Mouse (Mus musculus) neural tube, embryonic 15.5 days (tissue): ENCODE results near the gene Blmh. TPM values are rescaled to one million over a fixed set of nuclear protein-coding genes. Genes with fewer than 3 reads are reported as not detected.
"Not testable (repeated sequence)": the region's sequence is repeated elsewhere in the genome, so short reads cannot be mapped to it uniquely, and the experiment has no call there.

Experiments
- ATAC-seq: fragments of 200-750 bp; cut with Nextera tagmentation; 2 replicates; pipeline ENCODE4 v1.8.0; 2017; ENCODE audit warnings: mild to moderate bottlenecking, moderate TSS enrichment, moderate library complexity; ENCODE audit not compliant: low FRiP score
- H3K27ac ChIP-seq: fragments of 300-500 bp; sonication (generic); replicated peaks from 2 replicates; pipeline ENCODE4 v1.5.1; 2015; ENCODE audit warnings: mild to moderate bottlenecking, inconsistent platforms
- H3K27me3 ChIP-seq: fragments of 300-500 bp; sonication (generic); replicated peaks from 2 replicates; pipeline ENCODE4 v1.6.1; 2015; ENCODE audit warnings: inconsistent platforms
- H3K36me3 ChIP-seq: fragments of 300-500 bp; sonication (generic); 2 replicates; pipeline ENCODE4 v1.6.1; 2015; ENCODE audit warnings: inconsistent platforms
- H3K4me1 ChIP-seq: fragments of 300-500 bp; sonication (generic); 2 replicates; pipeline ENCODE4 v1.6.1; 2015; ENCODE audit warnings: inconsistent platforms
- H3K4me2 ChIP-seq: fragments of 300-500 bp; sonication (generic); 2 replicates; pipeline ENCODE4 v1.6.1; 2015; ENCODE audit warnings: inconsistent platforms, mild to moderate bottlenecking, moderate library complexity
- H3K4me3 ChIP-seq: fragments of 300-500 bp; sonication (generic); replicated peaks from 2 replicates; pipeline ENCODE4 v1.5.1; 2015; ENCODE audit warnings: mild to moderate bottlenecking, inconsistent platforms
- H3K9ac ChIP-seq: fragments of 300-500 bp; sonication (generic); replicated peaks from 2 replicates; pipeline ENCODE4 v1.6.1; 2015; ENCODE audit warnings: mild to moderate bottlenecking, inconsistent platforms
- H3K9me3 ChIP-seq: fragments of 300-500 bp; sonication (generic); replicated peaks from 2 replicates; pipeline ENCODE4 v1.6.1; 2016; ENCODE audit warnings: inconsistent platforms
- WGBS: fragments of 180-500 bp; shearing (Covaris S2); methylation state at CpG from one replicate; pipeline ENCODE4 v1.1.7; 2015; ENCODE audit warnings: mixed read lengths; 5-methylcytosine and 5-hydroxymethylcytosine counted together
- polyA plus RNA-seq: library from polyadenylated mRNA; unstranded; fragments of >200 nt; fragmentation: Nextera tagmentation; extraction: Ambion mirVana; gene quantifications from 2 replicates; pipeline ENCODE4 v1.2.1, GENCODE M21; 2015

Blmh gene
- polyA plus RNA-seq, 1 experiment from 2014 or later, result 133 TPM

GRCm38 (mm10) chr11:76928586-76928985 lies 4.0 kb downstream of the Blmh start:
- not testable (repeated sequence) for H3K36me3 ChIP-seq, H3K4me1 ChIP-seq, H3K9me3 ChIP-seq, H3K9ac ChIP-seq, ATAC-seq, H3K27ac ChIP-seq, H3K27me3 ChIP-seq, H3K4me3 ChIP-seq, H3K4me2 ChIP-seq
- 92% methylated on average over 8 of the region's 8 CpGs for WGBS

GRCm38 (mm10) chr11:76933209-76933608 lies 8.6 kb downstream of the Blmh start:
- H3K27me3 ChIP-seq, result no peaks in the 10 kb centered on the region
- no peak for ATAC-seq
- WGBS, result 75% methylated on average over 3 of the region's 3 CpGs
- H3K36me3 ChIP-seq, result no peaks in the 10 kb centered on the region
- H3K27ac ChIP-seq, result no peak overlapping the region
- no peak overlapping the region for H3K4me3 ChIP-seq
- H3K9me3 ChIP-seq, result no peaks in the 10 kb centered on the region
- no peak overlapping the region for H3K4me2 ChIP-seq
- no peak overlapping the region for H3K9ac ChIP-seq
- H3K4me1 ChIP-seq, result no peaks in the 10 kb centered on the region

GRCm38 (mm10) chr11:76936578-76936977 lies 12.0 kb downstream of the Blmh start:
- H3K4me3 ChIP-seq, result no peak overlapping the region
- H3K9ac ChIP-seq, result no peak overlapping the region
- H3K27ac ChIP-seq, result no peak overlapping the region
- no peaks in the 10 kb centered on the region for H3K9me3 ChIP-seq
- H3K4me2 ChIP-seq, result no peak overlapping the region
- no peaks in the 10 kb centered on the region for H3K36me3 ChIP-seq
- 78% methylated on average over 5 of the region's 5 CpGs for WGBS
- no peaks in the 10 kb centered on the region for H3K4me1 ChIP-seq
- no peaks in the 10 kb centered on the region for H3K27me3 ChIP-seq
- no peak for ATAC-seq

GRCm38 (mm10) chr11:76944839-76945238 lies 20.2 kb downstream of the Blmh start:
- H3K27me3 ChIP-seq, result no peaks in the 10 kb centered on the region
- 0 out of 2 replicates have a peak, but pooled peaks cover 8% of the 10 kb centered on the region for H3K36me3 ChIP-seq
- H3K4me2 ChIP-seq, result peak overlapping the region; percentile 82
- no peak for ATAC-seq
- peak overlapping the region; percentile 86 for H3K27ac ChIP-seq
- H3K4me3 ChIP-seq, result peak overlapping the region; percentile 73
- H3K9ac ChIP-seq, result peak overlapping the region; percentile 87; the same call in 1 of the 2 replicates
- H3K9me3 ChIP-seq, result no peaks in the 10 kb centered on the region
- 71% methylated on average over 6 of the region's 6 CpGs for WGBS
- peaks cover 21% of the 10 kb centered on the region for H3K4me1 ChIP-seq

GRCm38 (mm10) chr11:76945386-76946202 lies 21.0 kb downstream of the Blmh start:
- peak overlapping the region; percentile 87 for H3K9ac ChIP-seq
- ATAC-seq, result peak; percentile 94
- no peaks in the 10 kb centered on the region for H3K27me3 ChIP-seq
- H3K4me3 ChIP-seq, result peak overlapping the region; percentile 73
- H3K27ac ChIP-seq, result peak overlapping the region; percentile 86
- 0% methylated on average over 58 of the region's 58 CpGs for WGBS
- no peaks in the 10 kb centered on the region for H3K9me3 ChIP-seq
- H3K36me3 ChIP-seq, result 0 out of 2 replicates have a peak, but pooled peaks cover 8% of the 10 kb centered on the region
- peak overlapping the region; percentile 82 for H3K4me2 ChIP-seq
- peaks cover 21% of the 10 kb centered on the region for H3K4me1 ChIP-seq

- Histone ChIP-seq H3K27me3 (no peaks in the 10 kb centered on the region), H3K4me1 (peaks cover 21% of the 10 kb centered on the region), H3K9ac (peak overlapping the region; percentile 87), H3K27ac (no peak overlapping the region), H3K9me3 (no peaks in the 10 kb centered on the region), H3K36me3 (peaks cover 13% of the 10 kb centered on the region), H3K4me3 (peak overlapping the region; percentile 73), H3K4me2 (peak overlapping the region; percentile 82)
- 2% methylated on average over 8 of the region's 8 CpGs for WGBS
- ATAC-seq, result no peak
Measured at GRCm38 (mm10) chr11:76946203-76946585, 21.6 kb downstream of the Blmh start.

- no peaks in the 10 kb centered on the region for H3K4me1 ChIP-seq
- 94% methylated on average over 2 of the region's 2 CpGs for WGBS
- ATAC-seq, result no peak
- no peak overlapping the region for H3K9ac ChIP-seq
- peaks cover 65% of the 10 kb centered on the region for H3K36me3 ChIP-seq
- no peak overlapping the region for H3K27ac ChIP-seq
- no peaks in the 10 kb centered on the region for H3K9me3 ChIP-seq
- no peaks in the 10 kb centered on the region for H3K27me3 ChIP-seq
- H3K4me3 ChIP-seq, result no peak overlapping the region
- no peak overlapping the region for H3K4me2 ChIP-seq
Measured at GRCm38 (mm10) chr11:76953536-76953935, 28.9 kb downstream of the Blmh start.

- no peak for ATAC-seq
- no peaks in the 10 kb centered on the region for H3K9me3 ChIP-seq
- 96% methylated on average over 3 of the region's 3 CpGs for WGBS
- no peaks in the 10 kb centered on the region for H3K4me1 ChIP-seq
- no peak overlapping the region for H3K27ac ChIP-seq
- H3K4me2 ChIP-seq, result no peak overlapping the region
- no peak overlapping the region for H3K4me3 ChIP-seq
- peaks cover 83% of the 10 kb centered on the region for H3K36me3 ChIP-seq
- H3K9ac ChIP-seq, result no peak overlapping the region
- no peaks in the 10 kb centered on the region for H3K27me3 ChIP-seq
Measured at GRCm38 (mm10) chr11:76965703-76966102, 41.1 kb downstream of the Blmh start.

GRCm38 (mm10) chr11:76970328-76970727 lies 45.7 kb downstream of the Blmh start:
- Histone ChIP-seq H3K9ac (no peak overlapping the region), H3K4me3 (no peak overlapping the region), H3K27me3 (no peaks in the 10 kb centered on the region), H3K36me3 (peaks cover 87% of the 10 kb centered on the region), H3K4me2 (no peak overlapping the region), H3K4me1 (no peaks in the 10 kb centered on the region), H3K9me3 (no peaks in the 10 kb centered on the region), H3K27ac (no peak overlapping the region)
- 100% methylated on average over 2 of the region's 2 CpGs for WGBS
- no peak for ATAC-seq

- H3K4me3 ChIP-seq, result no peak overlapping the region
- no peaks in the 10 kb centered on the region for H3K27me3 ChIP-seq
- H3K4me2 ChIP-seq, result no peak overlapping the region
- peaks cover 71% of the 10 kb centered on the region for H3K36me3 ChIP-seq
- ATAC-seq, result no peak
- H3K27ac ChIP-seq, result no peak overlapping the region
- WGBS, result 93% methylated on average over 7 of the region's 7 CpGs
- H3K9me3 ChIP-seq, result no peaks in the 10 kb centered on the region
- no peak overlapping the region for H3K9ac ChIP-seq
- no peaks in the 10 kb centered on the region for H3K4me1 ChIP-seq
Measured at GRCm38 (mm10) chr11:76974680-76975319, 50.2 kb downstream of the Blmh start.

- Histone ChIP-seq H3K27me3 (no peaks in the 10 kb centered on the region), H3K4me1 (no peaks in the 10 kb centered on the region), H3K9ac (no peak overlapping the region), H3K36me3 (peaks cover 50% of the 10 kb centered on the region), H3K4me2 (no peak overlapping the region), H3K9me3 (no peaks in the 10 kb centered on the region), H3K4me3 (no peak overlapping the region), H3K27ac (no peak overlapping the region)
- 90% methylated on average over 5 of the region's 5 CpGs for WGBS
- ATAC-seq, result no peak
Measured at GRCm38 (mm10) chr11:76981570-76982141, 57.0 kb downstream of the Blmh start.

- Histone ChIP-seq H3K27me3 (no peaks in the 10 kb centered on the region), H3K4me2 (no peak overlapping the region), H3K27ac (no peak overlapping the region), H3K4me3 (no peak overlapping the region), H3K9ac (no peak overlapping the region), H3K9me3 (no peaks in the 10 kb centered on the region), H3K36me3 (peaks cover 52% of the 10 kb centered on the region), H3K4me1 (no peaks in the 10 kb centered on the region)
- no peak for ATAC-seq
- 87% methylated on average over 4 of the region's 4 CpGs for WGBS
Measured at GRCm38 (mm10) chr11:76982415-76982814, 57.8 kb downstream of the Blmh start.
